Comparison of ENCODE assay signal across 8 mouse cellular contexts in the genomic region with DNA sequence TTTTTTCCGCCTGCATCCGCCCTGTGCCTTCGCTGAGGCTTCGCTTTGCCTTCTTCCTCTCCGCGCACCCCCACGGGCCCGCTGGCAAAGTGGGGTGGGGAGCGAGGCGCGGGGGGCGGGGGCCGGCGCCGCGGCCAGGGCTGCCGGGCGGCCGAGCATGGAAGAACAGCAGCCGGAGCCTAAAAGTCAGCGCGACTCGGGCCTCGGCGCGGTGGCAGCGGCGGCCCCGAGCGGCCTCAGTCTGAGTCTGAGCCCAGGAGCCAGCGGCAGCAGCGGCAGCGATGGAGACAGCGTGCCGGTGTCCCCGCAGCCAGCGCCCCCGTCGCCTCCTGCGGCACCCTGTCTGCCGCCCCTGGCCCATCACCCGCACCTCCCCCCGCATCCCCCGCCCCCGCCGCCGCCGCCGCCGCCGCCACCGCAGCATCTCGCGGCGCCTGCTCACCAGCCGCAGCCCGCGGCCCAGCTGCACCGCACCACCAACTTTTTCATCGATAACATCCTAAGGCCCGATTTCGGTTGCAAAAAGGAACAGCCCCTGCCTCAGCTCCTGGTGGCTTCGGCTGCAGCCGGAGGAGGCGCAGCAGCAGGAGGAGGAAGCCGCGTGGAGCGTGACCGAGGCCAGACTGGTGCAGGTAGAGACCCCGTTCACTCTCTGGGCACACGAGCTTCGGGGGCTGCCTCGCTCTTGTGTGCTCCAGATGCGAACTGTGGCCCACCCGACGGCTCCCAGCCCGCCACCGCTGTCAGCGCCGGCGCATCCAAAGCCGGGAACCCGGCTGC. TPM values are rescaled to one million over a fixed set of nuclear protein-coding genes. Genes with fewer than 3 reads are reported as not detected.
A peak's percentile ranks its signal among the peaks of the same experiment; 100 is the strongest.
DNase-seq lines count a peak whose midpoint lies in the region; ATAC-seq and TF ChIP-seq lines count a peak whose summit lies in the region.

No protein-coding gene starts in this region.

- H3K27me3 ChIP-seq in forebrain, embryonic 15.5 days: peaks cover 75% of the 10 kb centered on the region
- peaks cover 89% of the 10 kb centered on the region for H3K27me3 ChIP-seq in limb, embryonic 13.5 days

- H3K9ac ChIP-seq in forebrain, embryonic 15.5 days (replicated peaks): 0 out of 2 replicates have a peak overlapping the region, but pooled peaks have one; percentile 16
- H3K9ac ChIP-seq in limb, embryonic 13.5 days: peak overlapping the region; percentile 75

- ATAC-seq in forebrain, embryonic 15.5 days (replicated peaks): peak; percentile 36; the same call in 1 of the 2 replicates
- peak; percentile 7; the same call in 1 of the 2 replicates for ATAC-seq in limb, embryonic 13.5 days (ENCODE audit: low FRiP score, low read depth)

- no peaks in the 10 kb centered on the region for H3K36me3 ChIP-seq in forebrain, embryonic 15.5 days
- H3K36me3 ChIP-seq in limb, embryonic 13.5 days: no peaks in the 10 kb centered on the region

- WGBS in forebrain, embryonic 15.5 days: under 1% methylated on average over 51 of the region's 83 CpGs
- under 1% methylated on average over 78 of the region's 83 CpGs for WGBS in limb, embryonic 13.5 days

- H3K4me3 ChIP-seq in layer of hippocampus, adult 2 months: peak overlapping the region; percentile 2
- peak overlapping the region; percentile 36 for H3K4me3 ChIP-seq in forebrain, embryonic 15.5 days
- H3K4me3 ChIP-seq in limb, embryonic 13.5 days: peak overlapping the region; percentile 54

- no peak for TF ChIP-seq CTCF in layer of hippocampus, adult 2 months (conservative IDR thresholded peaks at IDR 0.05)

- H3K4me2 ChIP-seq in forebrain, embryonic 15.5 days (replicated peaks): peak overlapping the region; percentile 53
- H3K4me2 ChIP-seq in limb, embryonic 13.5 days (replicated peaks): peak overlapping the region; percentile 84

- H3K4me1 ChIP-seq in forebrain, embryonic 15.5 days: peaks cover 26% of the 10 kb centered on the region
- peaks cover 24% of the 10 kb centered on the region for H3K4me1 ChIP-seq in limb, embryonic 13.5 days

- DNase-seq in layer of hippocampus, adult 2 months (ENCODE audit: low spot score in 2 of 2): no peak
- no peak for DNase-seq in layer of hippocampus, postnatal 10 days (ENCODE audit: low spot score in 2 of 2)
- DNase-seq in adrenal gland, postnatal 25 days: peak; percentile 35
- DNase-seq in retina, postnatal 1 day: peak; percentile 46
- DNase-seq in left cerebral cortex, adult 8-10 months (ENCODE audit: low spot score in 2 of 2): no peak
- no peak for DNase-seq in spleen, postnatal 36 days (ENCODE audit: low spot score in 2 of 2)

- no peak overlapping the region for H3K27ac ChIP-seq in layer of hippocampus, adult 2 months
- no peak overlapping the region for H3K27ac ChIP-seq in forebrain, embryonic 15.5 days (replicated peaks)
- peak overlapping the region; percentile 48; the same call in 1 of the 2 replicates for H3K27ac ChIP-seq in limb, embryonic 13.5 days

- H3K9me3 ChIP-seq in forebrain, embryonic 15.5 days: no peaks in the 10 kb centered on the region
- no peaks in the 10 kb centered on the region for H3K9me3 ChIP-seq in limb, embryonic 13.5 days

RNA-seq across cellular contexts. Expression of a gene that starts 0.8 kb away (rescaled TPM):
- total RNA-seq in layer of hippocampus, adult 2 months (2021): not detected
- under 1 TPM; 0.11 to 0.30 TPM for total RNA-seq in layer of hippocampus, postnatal 10 days (2021)
- total RNA-seq in adrenal gland, postnatal 25 days (2021): not detected in 2 replicates
- polyA plus RNA-seq in forebrain, embryonic 15.5 days (2015; fragmentation: Nextera tagmentation; extraction: Ambion mirVana): not detected in 2 replicates
- 2.1 and 2.6 TPM in 2 replicates for polyA plus RNA-seq in limb, embryonic 13.5 days (2015; fragmentation: Nextera tagmentation; extraction: Ambion mirVana)
- total RNA-seq in left cerebral cortex, adult 8-10 months (2022): not detected

Comparison
In these comparisons a context has a peak if more than half of its experiments do, and no peak if none do; other contexts are left out.
1. DNase-seq: peak in adrenal gland, postnatal 25 days (single experiment) and retina, postnatal 1 day (single experiment); none in layer of hippocampus, adult 2 months (0 of 2), layer of hippocampus, postnatal 10 days (0 of 2), left cerebral cortex, adult 8-10 months (0 of 2) and spleen, postnatal 36 days (0 of 2).
2. H3K4me3 ChIP-seq: peak in every context shown above with its lines; median percentile 54 in limb, embryonic 13.5 days; 36 in forebrain, embryonic 15.5 days; 2 in layer of hippocampus, adult 2 months.